Mouse (Mus musculus) liver, embryonic 11.5 days (tissue): ENCODE results near the gene Hc. TPM values are rescaled to one million over a fixed set of nuclear protein-coding genes. Genes with fewer than 3 reads are reported as not detected.

Experiments used
- ATAC-seq: fragments of 200-750 bp; cut with Nextera tagmentation; replicated peaks from 2 replicates; pipeline ENCODE4 v1.8.0; 2017; ENCODE audit warnings: moderate number of reproducible peaks, mild to moderate bottlenecking, moderate TSS enrichment, moderate library complexity; ENCODE audit not compliant: low FRiP score
- DNase-seq: peaks from one replicate; pipeline ENCODE4 v3.0.0-alpha.2; 2017; ENCODE audit warnings: low spot score
- H3K27ac ChIP-seq: fragments of 300-500 bp; sonication (generic); 2 replicates; pipeline ENCODE4 v1.5.1; 2014; ENCODE audit warnings: mild to moderate bottlenecking, low read depth, low read length, control low read depth
- H3K27me3 ChIP-seq: fragments of 300-500 bp; sonication (generic); replicated peaks from 2 replicates; pipeline ENCODE4 v1.6.1; 2014; ENCODE audit warnings: low read length, mixed read lengths; ENCODE audit not compliant: control insufficient read depth, insufficient read depth
- H3K36me3 ChIP-seq: fragments of 300-500 bp; sonication (generic); 2 replicates; pipeline ENCODE4 v1.6.1; 2014; ENCODE audit warnings: mild to moderate bottlenecking, low read length, moderate library complexity, mixed read lengths; ENCODE audit not compliant: control insufficient read depth, insufficient read depth
- H3K4me1 ChIP-seq: fragments of 300-500 bp; sonication (generic); replicated peaks from 2 replicates; pipeline ENCODE4 v1.6.1; 2014; ENCODE audit warnings: low read length, mixed read lengths; ENCODE audit not compliant: control insufficient read depth, insufficient read depth
- H3K4me2 ChIP-seq: fragments of 300-500 bp; sonication (generic); 2 replicates; pipeline ENCODE4 v1.6.1; 2014; ENCODE audit warnings: mild to moderate bottlenecking, control low read depth, moderate library complexity
- H3K4me3 ChIP-seq: fragments of 300-500 bp; sonication (generic); 2 replicates; pipeline ENCODE4 v1.5.1; 2014; ENCODE audit warnings: low read depth, low read length, control low read depth
- H3K9ac ChIP-seq: fragments of 300-500 bp; sonication (generic); 2 replicates; pipeline ENCODE4 v1.6.1; 2014; ENCODE audit warnings: low read depth, low read length, control low read depth
- H3K9me3 ChIP-seq: fragments of 300-500 bp; sonication (generic); 2 replicates; pipeline ENCODE4 v1.6.1; 2016; ENCODE audit warnings: low read length, inconsistent platforms, mixed read lengths; ENCODE audit not compliant: control insufficient read depth
- WGBS: fragments of 180-500 bp; shearing (Covaris S2); extraction: QIAGEN DNeasy Blood & Tissue Kit; methylation state at CpG from one replicate; pipeline ENCODE4 v1.1.7; 2014; 5-methylcytosine and 5-hydroxymethylcytosine counted together
- polyA plus RNA-seq: library from polyadenylated mRNA; unstranded; fragments of >200 nt; fragmentation: Nextera tagmentation; extraction: Ambion mirVana; gene quantifications from 2 replicates; pipeline ENCODE4 v1.2.1, GENCODE M21; 2014

Hc gene
- polyA plus RNA-seq, 1 experiment from 2014 or later: 10.0 TPM

- no peak for ATAC-seq
- Histone ChIP-seq H3K27me3 (peaks cover 5% of the 10 kb centered on the region; the same call in 1 of the 2 replicates), H3K36me3 (no peaks in the 10 kb centered on the region), H3K4me3 (no peak overlapping the region), H3K9ac (no peak overlapping the region), H3K4me1 (peaks cover 5% of the 10 kb centered on the region), H3K4me2 (no peak overlapping the region), H3K9me3 (no peaks in the 10 kb centered on the region), H3K27ac (no peak overlapping the region)
- WGBS: 80% methylated on average over 5 of the region's 5 CpGs
- DNase-seq: no peak
Observed at GRCm38 (mm10) chr2:34960466-34960865, 100.8 kb downstream of the Hc start.

GRCm38 (mm10) chr2:34958582-34958981 is 102.7 kb downstream of the Hc start:
- peaks cover 3% of the 10 kb centered on the region; the same call in 1 of the 2 replicates for H3K4me1 ChIP-seq
- H3K4me3 ChIP-seq: no peak overlapping the region
- no peaks in the 10 kb centered on the region for H3K9me3 ChIP-seq
- H3K9ac ChIP-seq: no peak overlapping the region
- H3K27ac ChIP-seq: no peak overlapping the region
- DNase-seq (no peak), ATAC-seq (no peak)
- no peaks in the 10 kb centered on the region for H3K36me3 ChIP-seq
- H3K27me3 ChIP-seq: peaks cover 5% of the 10 kb centered on the region; the same call in 1 of the 2 replicates
- WGBS: 86% methylated on average over 7 of the region's 7 CpGs
- no peak overlapping the region for H3K4me2 ChIP-seq

GRCm38 (mm10) chr2:34958036-34958435 is 103.2 kb downstream of the Hc start:
- ATAC-seq: no peak

GRCm38 (mm10) chr2:34957405-34957804 is 103.8 kb downstream of the Hc start:
- no peak overlapping the region for H3K4me3 ChIP-seq

More at GRCm38 (mm10) chr2:34958036-34958435, 103.2 kb downstream of the Hc start:
- Histone ChIP-seq H3K27me3 (peaks cover 5% of the 10 kb centered on the region; the same call in 1 of the 2 replicates), H3K27ac (no peak overlapping the region), H3K4me3 (no peak overlapping the region), H3K4me1 (0 out of 2 replicates have a peak, but pooled peaks cover 3% of the 10 kb centered on the region), H3K9ac (no peak overlapping the region), H3K36me3 (no peaks in the 10 kb centered on the region), H3K4me2 (no peak overlapping the region), H3K9me3 (no peaks in the 10 kb centered on the region)
- 70% methylated on average over 7 of the region's 7 CpGs for WGBS
- DNase-seq: no peak

GRCm38 (mm10) chr2:34956941-34957340 is 104.3 kb downstream of the Hc start:
- Histone ChIP-seq H3K9me3 (no peaks in the 10 kb centered on the region), H3K27me3 (peaks cover 5% of the 10 kb centered on the region; the same call in 1 of the 2 replicates), H3K4me1 (0 out of 2 replicates have a peak, but pooled peaks cover 3% of the 10 kb centered on the region), H3K27ac (no peak overlapping the region), H3K4me2 (no peak overlapping the region), H3K9ac (no peak overlapping the region), H3K36me3 (no peaks in the 10 kb centered on the region), H3K4me3 (no peak overlapping the region)
- WGBS: 63% methylated on average over 5 of the region's 5 CpGs
- no peak for ATAC-seq
- DNase-seq: no peak

More at GRCm38 (mm10) chr2:34957405-34957804, 103.8 kb downstream of the Hc start:
- peaks cover 5% of the 10 kb centered on the region; the same call in 1 of the 2 replicates for H3K27me3 ChIP-seq
- 69% methylated on average over 1 of the region's 1 CpGs for WGBS
- H3K4me1 ChIP-seq: 0 out of 2 replicates have a peak, but pooled peaks cover 3% of the 10 kb centered on the region
- no peak overlapping the region for H3K27ac ChIP-seq
- H3K9me3 ChIP-seq: no peaks in the 10 kb centered on the region
- ATAC-seq (no peak), DNase-seq (no peak)
- H3K4me2 ChIP-seq: no peak overlapping the region
- no peaks in the 10 kb centered on the region for H3K36me3 ChIP-seq
- H3K9ac ChIP-seq: no peak overlapping the region

- Histone ChIP-seq H3K4me3 (no peak overlapping the region), H3K9ac (no peak overlapping the region), H3K9me3 (no peaks in the 10 kb centered on the region), H3K4me1 (no peaks in the 10 kb centered on the region), H3K27ac (no peak overlapping the region), H3K27me3 (no peaks in the 10 kb centered on the region), H3K36me3 (no peaks in the 10 kb centered on the region), H3K4me2 (no peak overlapping the region)
- ATAC-seq (no peak), DNase-seq (no peak)
Observed at GRCm38 (mm10) chr2:34954344-34954743, 106.9 kb downstream of the Hc start.

- Histone ChIP-seq H3K9me3 (no peaks in the 10 kb centered on the region), H3K4me2 (no peak overlapping the region), H3K4me3 (no peak overlapping the region), H3K27me3 (no peaks in the 10 kb centered on the region), H3K9ac (no peak overlapping the region), H3K4me1 (no peaks in the 10 kb centered on the region), H3K27ac (no peak overlapping the region), H3K36me3 (no peaks in the 10 kb centered on the region)
- WGBS: 64% methylated on average over 2 of the region's 2 CpGs
- ATAC-seq: no peak
- no peak for DNase-seq
Observed at GRCm38 (mm10) chr2:34953547-34954116, 107.6 kb downstream of the Hc start.

GRCm38 (mm10) chr2:34953018-34953417 is 108.2 kb downstream of the Hc start:
- H3K9ac ChIP-seq: no peak overlapping the region
- no peaks in the 10 kb centered on the region for H3K9me3 ChIP-seq
- no peak overlapping the region for H3K4me2 ChIP-seq
- WGBS: 62% methylated on average over 4 of the region's 4 CpGs
- H3K4me1 ChIP-seq: no peaks in the 10 kb centered on the region
- no peak overlapping the region for H3K4me3 ChIP-seq
- no peaks in the 10 kb centered on the region for H3K27me3 ChIP-seq
- ATAC-seq (no peak), DNase-seq (no peak)
- no peaks in the 10 kb centered on the region for H3K36me3 ChIP-seq
- H3K27ac ChIP-seq: no peak overlapping the region

GRCm38 (mm10) chr2:34951469-34951868 is 109.8 kb downstream of the Hc start:
- ATAC-seq (no peak), DNase-seq (no peak)
- no peaks in the 10 kb centered on the region for H3K4me1 ChIP-seq
- no peak overlapping the region for H3K4me2 ChIP-seq
- H3K27ac ChIP-seq: no peak overlapping the region
- no peaks in the 10 kb centered on the region for H3K36me3 ChIP-seq
- H3K9ac ChIP-seq: no peak overlapping the region
- H3K4me3 ChIP-seq: no peak overlapping the region
- H3K27me3 ChIP-seq: no peaks in the 10 kb centered on the region
- H3K9me3 ChIP-seq: no peaks in the 10 kb centered on the region
